Mouse (Mus musculus): ENCODE measurements at regions not wholly inside any gene's neighbourhood (a gene's known extent, or its start where the extent isn't known, plus 50 kb on each side); places are given as distances from the start of the nearest gene placed in this dataset.
A peak's percentile ranks its signal among the peaks of the same experiment; 100 is the strongest.

- peak; percentile 75 for ATAC-seq (ENCODE audit: insufficient read depth, low FRiP score, low TSS enrichment)
- no peak overlapping the region for H3K4me2 ChIP-seq (ENCODE audit: low read depth)
These were observed 64.4 kb upstream of the Fst start for GRCm38 (mm10) chr13:114523116-114523515.

GRCm38 (mm10) chr13:114526856-114527255, 68.1 kb upstream of the Fst start:
- Histone ChIP-seq H3K4me3 (ENCODE audit: low read depth, low read length) (no peak overlapping the region), H3K9me3 (ENCODE audit: control insufficient read depth, low read length) (no peaks in the 10 kb centered on the region), H3K9ac (ENCODE audit: low read length) (no peak overlapping the region), H3K27ac (ENCODE audit: low read depth, low read length) (no peak overlapping the region), H3K27me3 (ENCODE audit: control insufficient read depth, insufficient read depth, low read length) (no peaks in the 10 kb centered on the region), H3K36me3 (ENCODE audit: control insufficient read depth, insufficient read depth, low read length) (no peaks in the 10 kb centered on the region), H3K4me1 (ENCODE audit: control insufficient read depth, insufficient read depth, low read length) (no peaks in the 10 kb centered on the region), H3K4me2 (ENCODE audit: low read depth) (no peak overlapping the region)
- 44% methylated on average over 9 of the region's 9 CpGs for WGBS
- no peak for DNase-seq (ENCODE audit: low spot score)
- no peak for ATAC-seq (ENCODE audit: insufficient read depth, low FRiP score, low TSS enrichment)

More at GRCm38 (mm10) chr13:114523116-114523515, 64.4 kb upstream of the Fst start:
- no peaks in the 10 kb centered on the region for H3K9me3 ChIP-seq (ENCODE audit: control insufficient read depth, low read length)
- no peaks in the 10 kb centered on the region for H3K4me1 ChIP-seq (ENCODE audit: control insufficient read depth, insufficient read depth, low read length)
- no peaks in the 10 kb centered on the region for H3K36me3 ChIP-seq (ENCODE audit: control insufficient read depth, insufficient read depth, low read length)
- 31% methylated on average over 3 of the region's 3 CpGs for WGBS
- no peak overlapping the region for H3K9ac ChIP-seq (ENCODE audit: low read length)
- no peak overlapping the region for H3K27ac ChIP-seq (ENCODE audit: low read depth, low read length)
- peak; percentile 39 for DNase-seq (ENCODE audit: low spot score)
- no peaks in the 10 kb centered on the region for H3K27me3 ChIP-seq (ENCODE audit: control insufficient read depth, insufficient read depth, low read length)
- no peak overlapping the region for H3K4me3 ChIP-seq (ENCODE audit: low read depth, low read length)

GRCm38 (mm10) chr13:114530171-114530774, 71.5 kb upstream of the Fst start:
- no peaks in the 10 kb centered on the region for H3K27me3 ChIP-seq (ENCODE audit: control insufficient read depth, insufficient read depth, low read length)
- ATAC-seq (ENCODE audit: insufficient read depth, low FRiP score, low TSS enrichment) (no peak), DNase-seq (ENCODE audit: low spot score) (no peak)
- H3K36me3 ChIP-seq (ENCODE audit: control insufficient read depth, insufficient read depth, low read length), result no peaks in the 10 kb centered on the region
- no peak overlapping the region for H3K9ac ChIP-seq (ENCODE audit: low read length)
- no peak overlapping the region for H3K4me3 ChIP-seq (ENCODE audit: low read depth, low read length)
- WGBS, result 86% methylated on average over 11 of the region's 11 CpGs
- no peak overlapping the region for H3K27ac ChIP-seq (ENCODE audit: low read depth, low read length)
- no peak overlapping the region for H3K4me2 ChIP-seq (ENCODE audit: low read depth)
- H3K9me3 ChIP-seq (ENCODE audit: control insufficient read depth, low read length), result no peaks in the 10 kb centered on the region
- H3K4me1 ChIP-seq (ENCODE audit: control insufficient read depth, insufficient read depth, low read length), result no peaks in the 10 kb centered on the region

- H3K36me3 ChIP-seq (ENCODE audit: control insufficient read depth, insufficient read depth, low read length), result no peaks in the 10 kb centered on the region
- no peaks in the 10 kb centered on the region for H3K9me3 ChIP-seq (ENCODE audit: control insufficient read depth, low read length)
- WGBS, result 70% methylated on average over 5 of the region's 5 CpGs
- H3K4me1 ChIP-seq (ENCODE audit: control insufficient read depth, insufficient read depth, low read length), result no peaks in the 10 kb centered on the region
- no peak overlapping the region for H3K4me3 ChIP-seq (ENCODE audit: low read depth, low read length)
- H3K27ac ChIP-seq (ENCODE audit: low read depth, low read length), result no peak overlapping the region
- H3K27me3 ChIP-seq (ENCODE audit: control insufficient read depth, insufficient read depth, low read length), result no peaks in the 10 kb centered on the region
- ATAC-seq (ENCODE audit: insufficient read depth, low FRiP score, low TSS enrichment) (peak; percentile 46; the same call in 1 of the 2 replicates), DNase-seq (ENCODE audit: low spot score) (no peak)
- no peak overlapping the region for H3K4me2 ChIP-seq (ENCODE audit: low read depth)
- no peak overlapping the region for H3K9ac ChIP-seq (ENCODE audit: low read length)
These were observed 73.0 kb upstream of the Fst start for GRCm38 (mm10) chr13:114531780-114532179.

GRCm38 (mm10) chr13:114532393-114533097, 73.8 kb upstream of the Fst start:
- no peaks in the 10 kb centered on the region for H3K4me1 ChIP-seq (ENCODE audit: control insufficient read depth, insufficient read depth, low read length)
- no peaks in the 10 kb centered on the region for H3K36me3 ChIP-seq (ENCODE audit: control insufficient read depth, insufficient read depth, low read length)
- H3K4me3 ChIP-seq (ENCODE audit: low read depth, low read length), result no peak overlapping the region
- H3K4me2 ChIP-seq (ENCODE audit: low read depth), result no peak overlapping the region
- no peaks in the 10 kb centered on the region for H3K27me3 ChIP-seq (ENCODE audit: control insufficient read depth, insufficient read depth, low read length)
- ATAC-seq (ENCODE audit: insufficient read depth, low FRiP score, low TSS enrichment), result peak; percentile 74
- WGBS, result 57% methylated on average over 8 of the region's 8 CpGs
- no peak overlapping the region for H3K27ac ChIP-seq (ENCODE audit: low read depth, low read length)
- no peaks in the 10 kb centered on the region for H3K9me3 ChIP-seq (ENCODE audit: control insufficient read depth, low read length)
- DNase-seq (ENCODE audit: low spot score), result no peak
- no peak overlapping the region for H3K9ac ChIP-seq (ENCODE audit: low read length)

GRCm38 (mm10) chr13:114534591-114534990, 75.8 kb upstream of the Fst start:
- Histone ChIP-seq H3K4me1 (ENCODE audit: control insufficient read depth, insufficient read depth, low read length) (no peaks in the 10 kb centered on the region), H3K36me3 (ENCODE audit: control insufficient read depth, insufficient read depth, low read length) (no peaks in the 10 kb centered on the region), H3K4me3 (ENCODE audit: low read depth, low read length) (no peak overlapping the region), H3K27me3 (ENCODE audit: control insufficient read depth, insufficient read depth, low read length) (no peaks in the 10 kb centered on the region), H3K4me2 (ENCODE audit: low read depth) (no peak overlapping the region), H3K9ac (ENCODE audit: low read length) (no peak overlapping the region), H3K27ac (ENCODE audit: low read depth, low read length) (no peak overlapping the region), H3K9me3 (ENCODE audit: control insufficient read depth, low read length) (no peaks in the 10 kb centered on the region)
- ATAC-seq (ENCODE audit: insufficient read depth, low FRiP score, low TSS enrichment) (no peak), DNase-seq (ENCODE audit: low spot score) (no peak)
- 69% methylated on average over 3 of the region's 3 CpGs for WGBS

GRCm38 (mm10) chr13:114535721-114536120, 77.0 kb upstream of the Fst start:
- H3K4me1 ChIP-seq (ENCODE audit: control insufficient read depth, insufficient read depth, low read length), result no peaks in the 10 kb centered on the region
- ATAC-seq (ENCODE audit: insufficient read depth, low FRiP score, low TSS enrichment) (no peak), DNase-seq (ENCODE audit: low spot score) (no peak)
- no peak overlapping the region for H3K4me2 ChIP-seq (ENCODE audit: low read depth)
- WGBS, result 90% methylated on average over 1 of the region's 1 CpGs
- no peaks in the 10 kb centered on the region for H3K27me3 ChIP-seq (ENCODE audit: control insufficient read depth, insufficient read depth, low read length)
- H3K9me3 ChIP-seq (ENCODE audit: control insufficient read depth, low read length), result no peaks in the 10 kb centered on the region
- H3K36me3 ChIP-seq (ENCODE audit: control insufficient read depth, insufficient read depth, low read length), result no peaks in the 10 kb centered on the region
- H3K27ac ChIP-seq (ENCODE audit: low read depth, low read length), result no peak overlapping the region
- H3K9ac ChIP-seq (ENCODE audit: low read length), result no peak overlapping the region
- H3K4me3 ChIP-seq (ENCODE audit: low read depth, low read length), result no peak overlapping the region

- ATAC-seq (ENCODE audit: insufficient read depth, low FRiP score, low TSS enrichment) (no peak), DNase-seq (ENCODE audit: low spot score) (no peak)
- no peak overlapping the region for H3K4me2 ChIP-seq (ENCODE audit: low read depth)
- no peaks in the 10 kb centered on the region for H3K36me3 ChIP-seq (ENCODE audit: control insufficient read depth, insufficient read depth, low read length)
- WGBS, result 82% methylated on average over 3 of the region's 3 CpGs
- H3K27ac ChIP-seq (ENCODE audit: low read depth, low read length), result no peak overlapping the region
- no peaks in the 10 kb centered on the region for H3K9me3 ChIP-seq (ENCODE audit: control insufficient read depth, low read length)
- no peaks in the 10 kb centered on the region for H3K27me3 ChIP-seq (ENCODE audit: control insufficient read depth, insufficient read depth, low read length)
- no peaks in the 10 kb centered on the region for H3K4me1 ChIP-seq (ENCODE audit: control insufficient read depth, insufficient read depth, low read length)
- no peak overlapping the region for H3K4me3 ChIP-seq (ENCODE audit: low read depth, low read length)
- H3K9ac ChIP-seq (ENCODE audit: low read length), result no peak overlapping the region
These were observed 113.0 kb upstream of the Fst start for GRCm38 (mm10) chr13:114571731-114572130.

GRCm38 (mm10) chr13:114584566-114584965, 125.8 kb upstream of the Fst start:
- H3K27ac ChIP-seq (ENCODE audit: low read depth, low read length), result no peak overlapping the region
- DNase-seq (ENCODE audit: low spot score), result no peak
- H3K27me3 ChIP-seq (ENCODE audit: control insufficient read depth, insufficient read depth, low read length), result no peaks in the 10 kb centered on the region
- WGBS, result 87% methylated on average over 7 of the region's 7 CpGs
- H3K9me3 ChIP-seq (ENCODE audit: control insufficient read depth, low read length), result no peaks in the 10 kb centered on the region
- no peak overlapping the region for H3K4me2 ChIP-seq (ENCODE audit: low read depth)
- H3K9ac ChIP-seq (ENCODE audit: low read length), result no peak overlapping the region
- H3K4me3 ChIP-seq (ENCODE audit: low read depth, low read length), result no peak overlapping the region
- no peak for ATAC-seq (ENCODE audit: insufficient read depth, low FRiP score, low TSS enrichment)
- H3K4me1 ChIP-seq (ENCODE audit: control insufficient read depth, insufficient read depth, low read length), result no peaks in the 10 kb centered on the region
- no peaks in the 10 kb centered on the region for H3K36me3 ChIP-seq (ENCODE audit: control insufficient read depth, insufficient read depth, low read length)

Measured in neural tube, embryonic 11.5 days (tissue).